Mouse (Mus musculus): ENCODE measurements around the gene Klf9. TPM values are rescaled to one million over a fixed set of nuclear protein-coding genes. Genes with fewer than 3 reads are reported as not detected.
A peak's percentile ranks its signal among the peaks of the same experiment; 100 is the strongest.

The Klf9 gene
- polyA plus RNA-seq, 2 experiments, result 0.74 to 0.86 TPM

GRCm38 (mm10) chr19:23152201-23152640 is 11.2 kb downstream of the Klf9 start:
- peaks cover 22 to 45% of the 10 kb centered on the region in 2 experiments for H3K4me1 ChIP-seq (replicated peaks; ENCODE audit: control insufficient read depth in 2 of 2, insufficient read depth in 2 of 2, low read length in 1 of 2)

GRCm38 (mm10) chr19:23152771-23153605 is 12.0 kb downstream of the Klf9 start:
- no peaks in the 10 kb centered on the region for H3K27me3 ChIP-seq (ENCODE audit: control insufficient read depth, insufficient read depth, low read length)
- peak overlapping the region; percentile 78 for H3K4me2 ChIP-seq (ENCODE audit: low read depth)
- H3K9ac ChIP-seq (replicated peaks), result peak overlapping the region; percentile 58
- H3K4me3 ChIP-seq (ENCODE audit: insufficient read depth in 1 of 2, low read depth in 2 of 2, low read length in 2 of 2), result peak overlapping the region; percentile 46 to 48
- TF ChIP-seq EP300 (IDR thresholded peaks at IDR 0.05; ENCODE audit: low read depth) (no peak), CTCF (IDR thresholded peaks at IDR 0.05; ENCODE audit: low read depth) (no peak)
- 55% methylated on average over 25 of the region's 25 CpGs for WGBS (ENCODE audit: insufficient replicate concordance)
- DNase-seq (ENCODE audit: low read depth in 3 of 3, low spot score in 3 of 3) (no peak), ATAC-seq (ENCODE audit: insufficient read depth) (peak; percentile 21)
- peaks cover 22 to 44% of the 10 kb centered on the region in 2 experiments for H3K4me1 ChIP-seq (replicated peaks; ENCODE audit: control insufficient read depth in 2 of 2, insufficient read depth in 2 of 2, low read length in 1 of 2)
- H3K27ac ChIP-seq, result peak overlapping the region; percentile 70
- H3K36me3 ChIP-seq (replicated peaks; ENCODE audit: control insufficient read depth, insufficient read depth, low read depth), result no peaks in the 10 kb centered on the region
- H3K9me3 ChIP-seq (ENCODE audit: control insufficient read depth, low read length), result no peaks in the 10 kb centered on the region

More at GRCm38 (mm10) chr19:23152201-23152640, 11.2 kb downstream of the Klf9 start:
- Histone ChIP-seq H3K9ac (replicated peaks) (peak overlapping the region; percentile 58), H3K36me3 (replicated peaks; ENCODE audit: control insufficient read depth, insufficient read depth, low read depth) (no peaks in the 10 kb centered on the region), H3K27me3 (ENCODE audit: control insufficient read depth, insufficient read depth, low read length) (no peaks in the 10 kb centered on the region), H3K4me2 (ENCODE audit: low read depth) (peak overlapping the region; percentile 78), H3K4me3 (ENCODE audit: insufficient read depth in 1 of 2, low read depth in 2 of 2, low read length in 2 of 2) (peak overlapping the region; percentile 46 to 48), H3K9me3 (ENCODE audit: control insufficient read depth, low read length) (no peaks in the 10 kb centered on the region), H3K27ac (peak overlapping the region; percentile 70)
- 3% methylated on average over 4 of the region's 4 CpGs for WGBS (ENCODE audit: insufficient replicate concordance)
- peak; percentile 69 to 71 (median 70) for DNase-seq (ENCODE audit: low read depth in 3 of 3, low spot score in 3 of 3)
- peak; percentile 90 for ATAC-seq (ENCODE audit: insufficient read depth)
- TF ChIP-seq CTCF (IDR thresholded peaks at IDR 0.05; ENCODE audit: low read depth), result no peak
- peak; percentile 85 for TF ChIP-seq EP300 (IDR thresholded peaks at IDR 0.05; ENCODE audit: low read depth)

GRCm38 (mm10) chr19:23153606-23154127 is 12.6 kb downstream of the Klf9 start:
- no peak for TF ChIP-seq CTCF (IDR thresholded peaks at IDR 0.05; ENCODE audit: low read depth)
- no peak for TF ChIP-seq EP300 (IDR thresholded peaks at IDR 0.05; ENCODE audit: low read depth)
- no peaks in the 10 kb centered on the region for H3K9me3 ChIP-seq (ENCODE audit: control insufficient read depth, low read length)
- no peak overlapping the region for H3K27ac ChIP-seq
- ATAC-seq (ENCODE audit: insufficient read depth), result no peak
- H3K4me1 ChIP-seq (replicated peaks; ENCODE audit: control insufficient read depth in 2 of 2, insufficient read depth in 2 of 2, low read length in 1 of 2), result peaks cover 22 to 44% of the 10 kb centered on the region in 2 experiments
- no peak overlapping the region for H3K4me3 ChIP-seq (ENCODE audit: insufficient read depth in 1 of 2, low read depth in 2 of 2, low read length in 2 of 2)
- H3K9ac ChIP-seq (replicated peaks), result no peak overlapping the region
- 63% methylated on average over 5 of the region's 5 CpGs for WGBS (ENCODE audit: insufficient replicate concordance)
- no peaks in the 10 kb centered on the region for H3K27me3 ChIP-seq (ENCODE audit: control insufficient read depth, insufficient read depth, low read length)
- no peak for DNase-seq (ENCODE audit: low read depth in 3 of 3, low spot score in 3 of 3)
- H3K4me2 ChIP-seq (ENCODE audit: low read depth), result no peak overlapping the region
- no peaks in the 10 kb centered on the region for H3K36me3 ChIP-seq (replicated peaks; ENCODE audit: control insufficient read depth, insufficient read depth, low read depth)

GRCm38 (mm10) chr19:23159780-23160395 is 18.9 kb downstream of the Klf9 start:
- TF ChIP-seq CTCF (IDR thresholded peaks at IDR 0.05; ENCODE audit: low read depth) (no peak), EP300 (IDR thresholded peaks at IDR 0.05; ENCODE audit: low read depth) (no peak)
- no peaks in the 10 kb centered on the region for H3K36me3 ChIP-seq (replicated peaks; ENCODE audit: control insufficient read depth, insufficient read depth, low read depth)
- no peaks in the 10 kb centered on the region for H3K27me3 ChIP-seq (ENCODE audit: control insufficient read depth, insufficient read depth, low read length)
- DNase-seq (ENCODE audit: low read depth in 3 of 3, low spot score in 3 of 3) (no peak), ATAC-seq (ENCODE audit: insufficient read depth) (no peak)
- H3K4me3 ChIP-seq (ENCODE audit: insufficient read depth in 1 of 2, low read depth in 2 of 2, low read length in 2 of 2), result no peak overlapping the region
- H3K4me1 ChIP-seq (replicated peaks; ENCODE audit: control insufficient read depth in 2 of 2, insufficient read depth in 2 of 2, low read length in 1 of 2), result no peaks in the 10 kb centered on the region
- H3K27ac ChIP-seq, result no peak overlapping the region
- WGBS (ENCODE audit: insufficient replicate concordance), result 78% methylated on average over 10 of the region's 10 CpGs
- H3K9me3 ChIP-seq (ENCODE audit: control insufficient read depth, low read length), result no peaks in the 10 kb centered on the region
- H3K4me2 ChIP-seq (ENCODE audit: low read depth), result no peak overlapping the region
- no peak overlapping the region for H3K9ac ChIP-seq (replicated peaks)

GRCm38 (mm10) chr19:23162387-23162809 is 21.4 kb downstream of the Klf9 start:
- no peaks in the 10 kb centered on the region for H3K27me3 ChIP-seq (ENCODE audit: control insufficient read depth, insufficient read depth, low read length)
- no peaks in the 10 kb centered on the region for H3K9me3 ChIP-seq (ENCODE audit: control insufficient read depth, low read length)
- WGBS (ENCODE audit: insufficient replicate concordance), result 50% methylated on average over 8 of the region's 8 CpGs
- DNase-seq (ENCODE audit: low read depth in 3 of 3, low spot score in 3 of 3) (no peak), ATAC-seq (ENCODE audit: insufficient read depth) (no peak)
- H3K36me3 ChIP-seq (replicated peaks; ENCODE audit: control insufficient read depth, insufficient read depth, low read depth), result no peaks in the 10 kb centered on the region
- H3K4me3 ChIP-seq (ENCODE audit: insufficient read depth in 1 of 2, low read depth in 2 of 2, low read length in 2 of 2), result no peak overlapping the region
- no peak overlapping the region for H3K9ac ChIP-seq (replicated peaks)
- no peak overlapping the region for H3K27ac ChIP-seq
- H3K4me1 ChIP-seq (replicated peaks; ENCODE audit: control insufficient read depth in 2 of 2, insufficient read depth in 2 of 2, low read length in 1 of 2), result no peaks in the 10 kb centered on the region
- H3K4me2 ChIP-seq (ENCODE audit: low read depth), result no peak overlapping the region
- TF ChIP-seq CTCF (IDR thresholded peaks at IDR 0.05; ENCODE audit: low read depth) (no peak), EP300 (IDR thresholded peaks at IDR 0.05; ENCODE audit: low read depth) (no peak)
